Mouse (Mus musculus) regulatory T cell (primary cell): Measurements from ENCODE around the gene Stpg3.

ENCODE experiments used
- in situ Hi-C: fragments of 300-600 bp; cut with MboI, MseI; formaldehyde crosslinking; loops from one replicate; pipeline ENCODE4 v1.15.1; 2025; ENCODE audit warnings: high pct_unique_total_duplicates

Stpg3 gene

GRCm38 (mm10) chr2:25210686-25211085, 3.8 kb downstream of the Stpg3 start:
- in situ Hi-C loops, result no loop called here

GRCm38 (mm10) chr2:25207593-25207992, 6.8 kb downstream of the Stpg3 start:
- in situ Hi-C loops, result no loop called here

DNA sequence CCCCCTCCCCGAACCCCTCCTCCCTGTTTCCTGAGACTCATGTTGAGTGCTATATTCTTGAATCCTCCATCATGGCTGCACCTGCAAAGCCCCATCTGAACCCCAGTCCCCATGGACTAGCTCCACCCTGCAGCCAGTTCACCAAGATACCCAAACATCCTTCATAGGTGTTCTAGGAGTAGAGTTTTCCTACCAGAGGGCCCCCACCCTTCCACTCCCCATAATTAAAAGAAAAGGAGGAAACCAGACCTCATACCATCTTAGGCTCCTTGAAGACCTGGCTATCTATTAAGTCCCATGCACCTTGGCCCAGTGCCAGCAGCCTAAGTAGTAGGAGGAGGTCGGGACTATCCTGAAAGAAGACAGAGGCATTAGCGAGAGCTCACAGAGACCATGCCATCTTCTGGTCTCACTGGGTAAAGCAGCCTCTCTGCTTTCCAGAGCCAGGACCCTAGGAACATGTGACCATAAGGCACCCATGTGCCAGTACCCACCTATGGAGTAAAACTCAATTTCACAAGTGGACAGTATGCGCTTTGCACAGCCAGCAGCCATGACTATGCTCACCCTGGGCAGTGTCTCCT, 10.7 kb downstream of the Stpg3 start:
- in situ Hi-C loops, result no loop called here

- in situ Hi-C loops, result no loop called here
Observed at GRCm38 (mm10) chr2:25200631-25201030, 13.8 kb downstream of the Stpg3 start.

GRCm38 (mm10) chr2:25197946-25198345, 16.5 kb downstream of the Stpg3 start:
- in situ Hi-C loops, result no loop called here

DNA sequence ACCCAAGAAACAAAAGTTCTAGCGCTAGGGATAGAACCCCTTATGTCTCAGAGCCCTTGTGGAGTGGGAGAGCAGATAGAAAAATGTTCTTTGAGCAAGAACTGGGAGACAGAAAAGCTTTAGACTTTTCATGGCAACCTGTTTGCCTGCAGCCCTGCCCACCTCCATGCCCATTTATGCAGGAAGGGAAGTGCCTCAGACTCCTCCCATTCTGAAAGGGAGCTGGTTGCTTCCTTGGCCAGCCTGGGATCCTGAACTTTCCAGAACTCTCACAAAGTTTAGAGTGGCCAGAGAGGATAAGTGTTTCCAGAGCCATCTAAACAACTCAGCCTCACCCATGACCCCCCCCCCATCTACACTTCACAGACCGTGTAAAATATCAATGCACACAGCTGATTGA, 17.2 kb downstream of the Stpg3 start:
- in situ Hi-C loops, result no loop called here

DNA sequence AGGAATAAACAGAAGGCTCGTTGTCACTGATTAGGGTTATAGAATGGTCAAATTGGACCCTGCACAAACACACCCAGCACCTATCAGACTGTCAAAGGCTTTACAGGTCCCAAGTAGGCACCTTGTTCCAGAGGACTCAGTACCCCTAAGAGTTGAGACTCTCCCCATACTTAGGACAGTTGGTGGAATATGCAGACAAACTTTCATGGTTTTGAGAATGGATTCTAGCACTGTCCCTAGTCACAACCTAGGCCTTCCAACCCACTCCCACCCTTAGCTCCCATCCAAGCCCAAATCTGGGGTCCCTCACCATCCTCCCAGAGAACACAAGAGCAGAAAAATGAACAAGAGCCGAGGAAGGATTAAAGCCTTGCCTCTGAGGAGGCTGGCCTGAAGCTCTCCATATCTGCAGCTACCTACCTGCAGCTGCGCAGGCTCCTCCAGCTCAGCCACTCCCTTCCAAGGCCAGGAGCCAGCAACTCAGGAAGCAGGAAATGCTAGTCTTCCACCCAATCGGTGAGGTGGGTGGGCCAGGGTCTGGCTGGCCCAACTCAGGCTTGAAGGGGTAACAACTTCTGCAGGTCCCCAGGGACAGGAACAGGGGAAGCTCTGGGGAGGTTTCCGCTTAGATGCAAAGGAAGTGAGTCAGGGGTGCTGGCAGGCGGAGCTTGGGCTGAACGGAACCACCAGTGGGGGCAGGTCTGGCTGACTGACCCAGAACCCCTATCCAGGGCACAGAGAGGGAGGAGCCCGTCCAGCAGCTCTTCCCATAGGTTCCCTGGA, 18.1 kb downstream of the Stpg3 start, which contains the start of gene Tor4a:
Gene Tor4a, minus strand, starts transcription at position 715 of the 783 bp plus-strand sequence.
- in situ Hi-C loops, result no loop called here

DNA sequence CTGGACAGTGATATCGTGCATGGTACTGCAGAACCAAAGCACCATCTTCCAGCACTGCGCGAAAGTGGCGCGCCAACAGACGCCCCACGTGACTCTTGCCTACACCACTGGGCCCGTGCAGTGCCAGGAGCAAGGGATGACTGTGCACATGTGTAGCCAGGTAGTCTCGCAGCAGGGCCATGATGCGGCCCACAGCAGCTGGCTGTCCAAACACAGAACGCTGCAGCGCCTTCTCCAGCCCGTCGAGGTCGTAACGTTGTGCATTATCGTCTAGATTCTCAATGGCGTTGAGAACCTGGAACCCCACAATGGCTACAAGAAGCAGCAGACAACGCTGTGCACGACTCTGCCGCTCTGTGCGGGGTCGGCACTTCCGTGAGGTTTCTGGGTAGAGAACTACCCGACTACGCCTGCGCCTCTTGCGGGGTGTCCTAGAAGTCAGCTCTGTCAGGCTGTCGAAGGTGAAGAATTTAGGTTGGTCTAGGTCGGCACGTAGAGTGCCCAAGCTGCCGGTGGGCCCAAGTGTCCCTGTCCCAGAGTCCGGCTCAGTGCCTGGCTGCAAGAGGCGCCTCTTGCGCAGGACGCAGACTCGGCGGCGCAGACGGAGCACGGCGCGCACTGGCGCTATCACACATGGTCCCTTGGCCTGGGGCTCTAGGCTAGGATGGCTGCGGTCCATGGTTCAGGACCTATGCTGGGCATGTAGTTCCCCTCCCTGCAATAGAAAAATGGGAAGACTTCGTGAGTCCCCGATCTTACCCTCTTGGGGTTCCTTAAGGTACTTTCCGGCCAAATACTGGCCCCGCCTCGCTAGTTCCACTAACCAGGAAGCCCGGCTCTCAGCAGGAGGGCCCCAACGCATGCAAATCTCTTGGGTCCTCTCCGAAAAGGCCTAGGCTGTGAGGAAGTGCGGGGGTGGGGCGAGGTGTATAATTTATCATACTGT, 19.0 kb downstream of the Stpg3 start:
- in situ Hi-C loops, result no loop called here

- in situ Hi-C loops, result no loop called here
Observed at GRCm38 (mm10) chr2:25194486-25195171, 19.8 kb downstream of the Stpg3 start.

GRCm38 (mm10) chr2:25194006-25194405, 20.4 kb downstream of the Stpg3 start:
- in situ Hi-C loops, result no loop called here

GRCm38 (mm10) chr2:25193330-25193770, 21.1 kb downstream of the Stpg3 start:
- in situ Hi-C loops, result no loop called here

DNA sequence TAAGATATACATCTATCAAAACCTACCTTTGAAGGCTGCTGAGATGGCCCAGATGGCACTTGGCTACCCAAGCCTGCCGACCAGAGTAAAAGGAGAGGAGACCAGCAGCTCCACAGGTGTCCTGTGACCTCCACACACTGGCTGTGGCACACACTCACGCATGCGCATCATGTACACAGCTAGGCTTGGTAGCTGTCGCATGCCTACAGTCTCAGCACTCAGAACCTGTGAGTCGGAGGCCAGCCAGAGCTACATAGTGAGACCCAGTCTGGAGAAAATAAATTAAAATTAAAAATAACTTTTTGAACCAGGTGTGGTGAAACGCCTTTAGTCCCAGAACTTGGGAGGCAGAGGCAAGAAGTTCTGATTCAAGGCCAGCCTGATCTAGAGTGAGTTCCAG, 26.6 kb downstream of the Stpg3 start:
- in situ Hi-C loops, result no loop called here

DNA sequence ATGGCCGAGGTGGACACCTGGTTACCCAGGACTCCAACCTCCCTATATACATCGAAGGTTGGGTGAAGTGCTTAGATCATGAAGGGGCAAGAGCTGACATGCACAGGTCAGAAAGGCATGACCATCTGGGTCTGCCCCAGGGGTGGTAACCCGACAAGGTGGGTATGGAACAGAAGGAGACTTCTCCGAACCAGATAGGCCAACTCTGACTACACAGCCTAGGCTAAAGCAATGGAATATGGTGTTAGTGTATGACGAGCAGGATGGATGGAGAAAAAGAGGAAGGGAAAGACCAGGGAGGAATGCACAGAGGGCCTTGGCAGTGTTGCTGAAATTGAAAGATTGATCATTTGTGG, 27.9 kb downstream of the Stpg3 start:
- in situ Hi-C loops, result no loop called here

GRCm38 (mm10) chr2:25185625-25186574, 28.5 kb downstream of the Stpg3 start:
- in situ Hi-C loops, result no loop called here

GRCm38 (mm10) chr2:25184496-25184895, 29.9 kb downstream of the Stpg3 start:
- in situ Hi-C loops, result no loop called here

- in situ Hi-C loops, result no loop called here
Observed at GRCm38 (mm10) chr2:25183336-25183735, 31.1 kb downstream of the Stpg3 start.

DNA sequence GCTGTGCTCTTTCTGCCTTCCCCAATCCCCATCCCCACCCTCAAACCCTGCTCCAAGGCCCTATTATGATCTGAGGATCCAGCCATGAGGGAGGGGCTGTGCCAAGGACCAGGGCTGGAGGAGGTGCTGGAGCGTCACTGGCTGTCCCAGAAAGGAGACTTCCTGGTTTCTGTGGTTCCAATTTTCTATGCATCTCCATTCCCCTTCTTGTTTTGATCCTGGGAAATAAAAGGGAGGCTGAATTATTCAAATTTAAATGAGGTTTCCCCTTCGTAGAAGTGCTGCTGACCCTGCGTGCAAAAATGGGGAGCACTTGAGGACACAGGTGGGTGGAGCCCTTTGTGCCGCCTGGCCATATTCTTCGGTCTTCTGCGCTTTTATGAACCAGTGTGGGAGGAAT, 31.8 kb downstream of the Stpg3 start:
- in situ Hi-C loops, result no loop called here

DNA sequence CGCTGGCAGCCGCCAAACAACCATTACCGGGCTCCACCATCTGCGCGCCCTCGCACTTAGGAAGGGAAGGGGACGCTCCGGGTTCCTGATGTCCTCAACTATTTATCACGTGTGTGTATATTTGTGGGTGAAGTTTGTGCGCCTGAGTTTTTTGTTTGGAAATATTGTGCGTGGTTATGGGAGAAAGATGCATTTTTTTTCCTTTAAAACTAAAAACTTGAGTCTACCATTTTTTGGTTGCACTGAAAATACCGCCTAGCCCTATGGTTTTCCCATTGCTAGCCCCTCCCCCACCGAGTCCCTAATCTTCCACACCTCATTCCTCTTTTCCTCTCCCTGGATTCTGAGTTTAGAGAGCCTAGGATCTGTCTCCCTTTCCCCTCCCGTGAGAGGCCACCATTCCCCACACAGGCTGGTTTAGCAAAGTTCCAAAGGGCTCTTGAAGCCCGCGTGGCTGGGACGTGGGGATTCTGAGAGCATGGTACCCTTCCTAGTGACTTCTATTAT, 32.5 kb downstream of the Stpg3 start:
- in situ Hi-C loops, result no loop called here

GRCm38 (mm10) chr2:25180973-25181890, 33.2 kb downstream of the Stpg3 start:
- in situ Hi-C loops, result no loop called here
